Mouse (Mus musculus): ENCODE results near the gene Dctn2. TPM values are rescaled to one million over a fixed set of nuclear protein-coding genes. Genes with fewer than 3 reads are reported as not detected.

The Dctn2 gene
- total RNA-seq (2014; rRNA removed) (71.3 and 78.5 TPM in 2 replicates), polyA plus RNA-seq (2012; rRNA removed) (122 and 132 TPM in 2 replicates)

DNA sequence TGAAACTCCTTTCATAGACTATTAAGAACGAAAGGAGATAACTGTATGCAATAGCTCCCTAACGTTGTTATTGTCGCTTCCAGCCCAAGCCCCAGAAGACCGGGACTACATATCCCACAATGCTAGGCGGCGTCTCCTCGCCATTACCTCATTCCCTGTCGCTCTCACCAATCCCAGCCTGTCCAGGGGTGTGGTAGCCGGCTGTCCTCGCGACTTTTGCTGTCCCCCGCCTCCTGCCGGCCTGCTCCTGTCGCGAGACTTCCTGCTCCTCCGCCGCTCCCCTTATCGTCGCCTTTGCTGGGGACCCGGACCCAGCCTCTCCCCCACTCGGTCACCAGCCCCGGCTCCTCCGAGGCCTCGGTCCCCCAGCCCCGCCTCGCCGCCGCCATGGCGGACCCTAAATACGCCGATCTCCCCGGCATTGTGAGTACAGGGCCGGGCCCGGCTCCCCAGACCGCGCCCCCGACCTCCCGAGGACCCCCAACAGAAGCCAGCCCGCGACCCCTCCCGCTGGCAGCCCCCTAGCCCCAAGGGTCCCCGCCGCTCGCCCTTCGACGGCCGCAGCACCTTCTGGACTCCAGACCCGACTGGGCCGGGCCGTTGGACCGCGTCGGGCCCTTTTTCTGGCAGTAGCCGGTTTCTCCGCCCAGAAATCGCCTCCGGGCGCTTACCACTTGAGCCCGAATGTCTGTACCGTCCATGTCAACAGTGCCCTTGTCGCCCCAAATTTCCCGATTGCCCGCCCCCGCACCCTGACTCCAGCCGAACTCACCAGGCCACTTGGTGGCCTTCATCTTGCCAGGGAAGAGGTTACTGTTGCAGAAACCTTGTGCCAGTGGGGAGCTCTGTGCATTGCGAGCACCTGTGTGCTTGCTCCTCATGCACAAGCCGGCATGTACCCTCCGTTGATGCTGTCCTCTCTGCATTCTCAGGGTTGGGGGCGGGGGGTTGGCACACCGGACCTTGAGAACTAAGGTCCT lies at the start of gene Dctn2:
TSS of gene Dctn2 (plus strand) at position 257 of the 980 bp plus-strand sequence.
- H3K4me1 ChIP-seq (ENCODE audit: control insufficient read depth, insufficient read depth, low read length), result peaks cover 10% of the 10 kb centered on the region
- peaks cover 10% of the 10 kb centered on the region; the same call in 1 of the 2 replicates for H3K36me3 ChIP-seq (ENCODE audit: control insufficient read depth, insufficient read depth, low read length)
- TF ChIP-seq POLR2A (IDR thresholded peaks at IDR 0.05; ENCODE audit: extremely low read depth, insufficient read depth, low read length) (peak; percentile 67; the same call in 1 of the 2 replicates), CTCF (IDR thresholded peaks at IDR 0.05; ENCODE audit: low read depth, low read length) (no peak)
- no peaks in the 10 kb centered on the region for H3K27me3 ChIP-seq (ENCODE audit: control insufficient read depth, insufficient read depth, low read length)
- WGBS, result under 1% methylated on average over 70 of the region's 70 CpGs
- peak within 1 kb of the TSS; percentile 98 for H3K4me3 ChIP-seq (ENCODE audit: insufficient read depth, low read depth, low read length)
- H3K27ac ChIP-seq (replicated peaks; ENCODE audit: insufficient read depth, low read depth, low read length), result peak within 1 kb of the TSS; percentile 85
- H3K79me2 ChIP-seq (ENCODE audit: control insufficient read depth, insufficient read depth, low read length), result peaks cover 19% of the 10 kb centered on the region; the same call in 1 of the 2 replicates
- peak within 1 kb of the TSS; percentile 99 for H3K9ac ChIP-seq (ENCODE audit: low read depth, low read length)
- DNase-seq (ENCODE audit: extremely low read depth, low read depth, low spot score), result peak; percentile 93

DNA sequence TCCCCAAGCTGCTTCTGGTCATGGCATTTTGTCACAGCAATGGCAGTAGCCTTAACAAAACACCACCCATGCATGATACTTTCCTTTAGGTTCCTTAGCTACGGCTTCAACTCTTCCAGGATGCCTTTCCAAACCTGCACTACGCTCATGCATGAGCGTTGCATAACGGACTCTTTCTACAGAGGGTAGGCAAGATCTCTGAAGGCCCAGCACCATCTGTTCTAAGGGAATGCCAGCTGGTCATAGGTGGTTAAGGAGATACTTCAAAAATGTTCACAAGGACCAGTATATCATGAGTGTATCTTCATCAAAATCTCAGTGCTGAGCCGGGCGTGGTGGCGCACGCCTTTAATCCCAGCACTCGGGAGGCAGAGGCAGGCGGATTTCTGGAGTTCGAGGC lies 49.7 kb upstream of the Dctn2 start:
- Histone ChIP-seq H3K27ac (replicated peaks; ENCODE audit: insufficient read depth, low read depth, low read length) (no peak overlapping the region), H3K4me3 (ENCODE audit: insufficient read depth, low read depth, low read length) (no peak overlapping the region), H3K36me3 (ENCODE audit: control insufficient read depth, insufficient read depth, low read length) (no peaks in the 10 kb centered on the region), H3K79me2 (ENCODE audit: control insufficient read depth, insufficient read depth, low read length) (no peaks in the 10 kb centered on the region), H3K4me1 (ENCODE audit: control insufficient read depth, insufficient read depth, low read length) (no peaks in the 10 kb centered on the region), H3K9ac (ENCODE audit: low read depth, low read length) (no peak overlapping the region), H3K27me3 (ENCODE audit: control insufficient read depth, insufficient read depth, low read length) (no peaks in the 10 kb centered on the region)
- WGBS, result 98% methylated on average over 11 of the region's 11 CpGs
- DNase-seq (ENCODE audit: extremely low read depth, low read depth, low spot score), result no peak
- TF ChIP-seq CTCF (IDR thresholded peaks at IDR 0.05; ENCODE audit: low read depth, low read length), result no peak
- TF ChIP-seq POLR2A (IDR thresholded peaks at IDR 0.05; ENCODE audit: extremely low read depth, insufficient read depth, low read length), result no peak

DNA sequence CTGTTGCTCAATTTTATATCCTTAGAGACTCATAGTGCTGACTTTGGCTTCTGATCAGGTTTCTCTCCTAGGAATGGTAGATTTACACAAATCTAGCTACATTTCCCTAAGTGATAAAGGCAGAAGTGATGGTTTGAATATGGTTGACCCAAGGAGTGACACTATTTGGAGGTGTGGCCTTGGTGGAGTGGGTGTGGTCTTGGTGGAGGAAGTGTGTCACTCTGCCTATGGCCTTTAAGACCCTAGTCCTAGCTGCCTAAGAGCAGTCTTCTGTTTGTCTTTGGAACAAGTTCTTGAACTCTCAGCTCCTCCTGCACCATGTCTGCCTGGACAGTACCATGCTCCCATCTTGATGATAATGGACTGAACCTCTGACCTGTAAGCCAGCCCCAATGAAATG lies 49.0 kb upstream of the Dctn2 start:
- Histone ChIP-seq H3K27me3 (ENCODE audit: control insufficient read depth, insufficient read depth, low read length) (no peaks in the 10 kb centered on the region), H3K4me3 (ENCODE audit: insufficient read depth, low read depth, low read length) (no peak overlapping the region), H3K9ac (ENCODE audit: low read depth, low read length) (no peak overlapping the region), H3K27ac (replicated peaks; ENCODE audit: insufficient read depth, low read depth, low read length) (no peak overlapping the region), H3K36me3 (ENCODE audit: control insufficient read depth, insufficient read depth, low read length) (no peaks in the 10 kb centered on the region), H3K4me1 (ENCODE audit: control insufficient read depth, insufficient read depth, low read length) (no peaks in the 10 kb centered on the region), H3K79me2 (ENCODE audit: control insufficient read depth, insufficient read depth, low read length) (no peaks in the 10 kb centered on the region)
- DNase-seq (ENCODE audit: extremely low read depth, low read depth, low spot score), result no peak
- TF ChIP-seq CTCF (IDR thresholded peaks at IDR 0.05; ENCODE audit: low read depth, low read length) (no peak), POLR2A (IDR thresholded peaks at IDR 0.05; ENCODE audit: extremely low read depth, insufficient read depth, low read length) (no peak)

DNA sequence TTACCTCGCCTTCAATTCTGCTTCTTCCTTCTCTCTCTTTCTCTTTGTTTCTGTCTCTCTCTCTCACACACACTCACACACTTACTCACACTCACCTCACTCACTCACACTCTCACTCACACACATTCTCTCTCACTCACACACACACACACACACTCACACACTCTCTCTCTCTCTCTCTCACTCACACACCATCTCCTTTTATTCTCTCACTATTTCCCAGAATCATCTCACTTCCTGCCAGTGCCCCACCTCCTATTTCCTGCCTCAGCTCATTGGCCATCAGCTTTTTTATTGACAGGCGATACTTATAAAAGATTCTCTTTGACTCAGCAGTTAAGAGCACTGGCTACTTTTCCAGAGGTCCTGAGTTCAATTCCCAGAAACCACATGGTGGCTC lies 47.8 kb upstream of the Dctn2 start:
- no peaks in the 10 kb centered on the region for H3K4me1 ChIP-seq (ENCODE audit: control insufficient read depth, insufficient read depth, low read length)
- no peaks in the 10 kb centered on the region for H3K36me3 ChIP-seq (ENCODE audit: control insufficient read depth, insufficient read depth, low read length)
- 93% methylated on average over 2 of the region's 2 CpGs for WGBS
- H3K79me2 ChIP-seq (ENCODE audit: control insufficient read depth, insufficient read depth, low read length), result no peaks in the 10 kb centered on the region
- H3K9ac ChIP-seq (ENCODE audit: low read depth, low read length), result no peak overlapping the region
- no peak overlapping the region for H3K4me3 ChIP-seq (ENCODE audit: insufficient read depth, low read depth, low read length)
- no peak overlapping the region for H3K27ac ChIP-seq (replicated peaks; ENCODE audit: insufficient read depth, low read depth, low read length)
- H3K27me3 ChIP-seq (ENCODE audit: control insufficient read depth, insufficient read depth, low read length), result no peaks in the 10 kb centered on the region
- DNase-seq (ENCODE audit: extremely low read depth, low read depth, low spot score), result no peak
- TF ChIP-seq POLR2A (IDR thresholded peaks at IDR 0.05; ENCODE audit: extremely low read depth, insufficient read depth, low read length) (no peak), CTCF (IDR thresholded peaks at IDR 0.05; ENCODE audit: low read depth, low read length) (no peak)

DNA sequence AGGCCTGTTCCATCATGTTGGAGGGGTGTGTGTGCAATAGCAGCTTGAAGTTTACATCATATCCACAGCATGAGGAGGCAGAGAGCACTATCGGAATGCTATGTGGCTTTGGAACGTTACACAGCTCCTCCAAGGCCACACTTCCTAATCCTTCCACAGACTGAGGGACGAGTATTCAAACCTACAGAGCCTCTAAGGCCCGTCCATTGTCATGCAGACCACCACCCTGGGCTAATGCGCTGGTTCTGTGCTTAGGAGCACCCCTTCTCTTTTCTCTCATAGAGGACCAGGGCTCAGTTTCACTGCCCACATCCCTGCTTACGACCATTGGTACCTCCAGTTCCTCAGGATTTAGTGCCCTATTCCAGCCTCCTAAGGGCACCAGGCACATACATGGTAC lies 41.0 kb upstream of the Dctn2 start:
- Histone ChIP-seq H3K27ac (replicated peaks; ENCODE audit: insufficient read depth, low read depth, low read length) (no peak overlapping the region), H3K27me3 (ENCODE audit: control insufficient read depth, insufficient read depth, low read length) (no peaks in the 10 kb centered on the region), H3K4me1 (ENCODE audit: control insufficient read depth, insufficient read depth, low read length) (no peaks in the 10 kb centered on the region), H3K36me3 (ENCODE audit: control insufficient read depth, insufficient read depth, low read length) (no peaks in the 10 kb centered on the region), H3K9ac (ENCODE audit: low read depth, low read length) (no peak overlapping the region), H3K4me3 (ENCODE audit: insufficient read depth, low read depth, low read length) (no peak overlapping the region), H3K79me2 (ENCODE audit: control insufficient read depth, insufficient read depth, low read length) (no peaks in the 10 kb centered on the region)
- no peak for DNase-seq (ENCODE audit: extremely low read depth, low read depth, low spot score)
- WGBS, result 76% methylated on average over 6 of the region's 6 CpGs
- TF ChIP-seq POLR2A (IDR thresholded peaks at IDR 0.05; ENCODE audit: extremely low read depth, insufficient read depth, low read length) (no peak), CTCF (IDR thresholded peaks at IDR 0.05; ENCODE audit: low read depth, low read length) (no peak)

DNA sequence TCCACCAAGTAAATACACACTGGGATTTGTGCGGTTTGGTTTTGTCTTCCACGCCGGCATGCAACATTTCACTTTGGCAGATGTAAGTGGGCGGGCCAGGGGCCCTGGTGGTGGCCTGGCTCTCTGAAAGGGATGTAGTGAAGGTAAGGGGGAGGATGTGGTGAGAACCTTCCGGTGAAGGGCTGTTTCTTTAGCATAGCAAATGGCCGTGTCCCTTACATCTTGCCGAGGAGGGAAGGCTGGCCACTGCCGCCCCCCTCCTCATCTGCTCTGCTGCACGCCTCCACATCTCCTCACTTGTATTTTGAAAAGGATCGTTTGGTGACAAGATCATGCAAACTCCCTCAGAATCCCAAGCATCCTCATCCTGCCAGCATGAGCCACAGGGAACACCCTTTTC lies 40.4 kb upstream of the Dctn2 start:
- Histone ChIP-seq H3K4me3 (ENCODE audit: insufficient read depth, low read depth, low read length) (no peak overlapping the region), H3K79me2 (ENCODE audit: control insufficient read depth, insufficient read depth, low read length) (no peaks in the 10 kb centered on the region), H3K9ac (ENCODE audit: low read depth, low read length) (no peak overlapping the region), H3K27me3 (ENCODE audit: control insufficient read depth, insufficient read depth, low read length) (no peaks in the 10 kb centered on the region), H3K27ac (replicated peaks; ENCODE audit: insufficient read depth, low read depth, low read length) (no peak overlapping the region), H3K4me1 (ENCODE audit: control insufficient read depth, insufficient read depth, low read length) (no peaks in the 10 kb centered on the region), H3K36me3 (ENCODE audit: control insufficient read depth, insufficient read depth, low read length) (no peaks in the 10 kb centered on the region)
- TF ChIP-seq POLR2A (IDR thresholded peaks at IDR 0.05; ENCODE audit: extremely low read depth, insufficient read depth, low read length) (no peak), CTCF (IDR thresholded peaks at IDR 0.05; ENCODE audit: low read depth, low read length) (no peak)
- 63% methylated on average over 10 of the region's 10 CpGs for WGBS
- DNase-seq (ENCODE audit: extremely low read depth, low read depth, low spot score), result no peak

Data from liver, adult 2 months (tissue).